Mouse (Mus musculus): ENCODE results near the gene Gapt. TPM values are rescaled to one million over a fixed set of nuclear protein-coding genes. Genes with fewer than 3 reads are reported as not detected.

The Gapt gene
- polyA plus RNA-seq, 1 experiment from 2014 or later: 0.21 TPM

GRCm38 (mm10) chr13:110307188-110307587 lies 49.8 kb downstream of the Gapt start:
- no peaks in the 10 kb centered on the region for H3K9me3 ChIP-seq (replicated peaks; ENCODE audit: low read length)
- H3K36me3 ChIP-seq (ENCODE audit: insufficient read depth, low read length): no peaks in the 10 kb centered on the region
- ATAC-seq (replicated peaks; ENCODE audit: low FRiP score, low read depth): no peak
- no peak overlapping the region for H3K4me3 ChIP-seq (replicated peaks; ENCODE audit: low read depth, low read length)
- no peak overlapping the region for H3K27ac ChIP-seq
- no peaks in the 10 kb centered on the region for H3K4me1 ChIP-seq (replicated peaks; ENCODE audit: insufficient read depth, low read length)
- H3K27me3 ChIP-seq (ENCODE audit: insufficient read depth, low read length): no peaks in the 10 kb centered on the region
- H3K9ac ChIP-seq (ENCODE audit: low read depth, low read length): no peak overlapping the region
- 69% methylated on average over 5 of the region's 5 CpGs for WGBS
- no peak for TF ChIP-seq CTCF (IDR thresholded peaks at IDR 0.05; ENCODE audit: low read depth)
- DNase-seq (ENCODE audit: low spot score): no peak
- no peak overlapping the region for H3K4me2 ChIP-seq (ENCODE audit: low read length)

Other genes with a start within 250 kb of the Gapt start
- gene Rab3c, start 76.2 kb downstream of the Gapt start, polyA plus RNA-seq (2015; fragmentation: Nextera tagmentation; extraction: Ambion mirVana): 0.24 TPM in 1 of 2 replicates, not detected in the other
- 50.5 and 54.9 TPM in 2 replicates for gene Plk2, start 37.8 kb upstream of the Gapt start, polyA plus RNA-seq (2015; fragmentation: Nextera tagmentation; extraction: Ambion mirVana)

All from kidney, postnatal 0 days (tissue).